Mouse (Mus musculus) heart, adult 18-20 months (tissue): Measurements from ENCODE around the gene Lrch4. TPM values are rescaled to one million over a fixed set of nuclear protein-coding genes. Genes with fewer than 3 reads are reported as not detected.
"Not testable (repeated sequence)": the region's sequence is repeated elsewhere in the genome, so short reads cannot be mapped to it uniquely, and the experiment has no call there.

Source experiments
- DNase-seq, 2 experiments: peaks; one replicate each; pipeline ENCODE4 v3.0.0; 2021 to 2022; ENCODE audit warnings: mixed read lengths in 1 of 2
- total RNA-seq, 2 experiments: library from RNA; stranded (reverse); gene quantifications; 2 replicates each; pipeline ENCODE4 v1.2.3; 2021

The Lrch4 gene
- total RNA-seq, 2 experiments from 2014 or later, result 17.5 to 19.1 TPM

DNA sequence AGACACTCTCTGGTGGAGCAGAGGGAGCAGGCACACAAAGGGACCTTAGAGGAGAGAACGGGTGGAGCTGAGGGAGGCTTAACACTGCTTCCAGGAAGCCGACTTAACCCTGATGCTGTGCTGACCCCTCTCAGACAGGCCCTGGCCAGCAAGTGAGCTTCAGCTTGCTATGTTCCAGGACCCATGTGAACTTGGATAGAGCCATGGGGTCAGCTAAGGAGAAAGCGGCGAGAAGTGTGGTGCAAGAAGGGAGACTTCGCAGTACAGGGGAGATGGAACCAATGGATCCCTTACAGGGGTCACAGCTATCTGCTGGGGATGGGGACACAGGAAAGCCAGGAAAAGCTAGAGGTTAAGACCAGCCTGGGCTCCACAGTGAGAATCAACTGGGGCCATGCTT lies 15.8 kb upstream of the Lrch4 start:
- DNase-seq, result peak in 1 of 2 experiments; percentile 41

- DNase-seq, result peak; percentile 42 to 63
Measured at GRCm38 (mm10) chr5:137613550-137613949, 15.4 kb upstream of the Lrch4 start, which contains the start of gene Pcolce. Gene Pcolce (minus strand): TSS chr5:137613784.

DNA sequence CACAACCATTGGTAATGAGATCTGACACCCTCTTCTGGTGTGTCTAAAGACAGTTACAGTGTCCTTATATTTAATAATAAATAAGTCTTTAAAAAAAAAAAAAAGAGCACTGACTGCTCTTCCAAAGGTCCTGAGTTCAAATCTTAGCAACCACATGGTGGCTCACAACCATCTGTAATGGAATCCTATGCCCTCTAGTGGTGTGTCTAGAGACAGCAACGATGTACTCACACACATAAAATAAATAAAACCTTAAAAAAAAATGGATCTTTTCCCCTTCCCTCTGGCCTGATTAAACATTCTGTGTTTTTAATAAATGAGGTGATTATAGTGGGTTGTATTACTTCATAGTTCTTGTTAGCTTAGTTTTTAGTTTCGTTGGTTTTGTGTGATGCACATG lies 14.0 kb upstream of the Lrch4 start:
- not testable (repeated sequence) for DNase-seq

DNA sequence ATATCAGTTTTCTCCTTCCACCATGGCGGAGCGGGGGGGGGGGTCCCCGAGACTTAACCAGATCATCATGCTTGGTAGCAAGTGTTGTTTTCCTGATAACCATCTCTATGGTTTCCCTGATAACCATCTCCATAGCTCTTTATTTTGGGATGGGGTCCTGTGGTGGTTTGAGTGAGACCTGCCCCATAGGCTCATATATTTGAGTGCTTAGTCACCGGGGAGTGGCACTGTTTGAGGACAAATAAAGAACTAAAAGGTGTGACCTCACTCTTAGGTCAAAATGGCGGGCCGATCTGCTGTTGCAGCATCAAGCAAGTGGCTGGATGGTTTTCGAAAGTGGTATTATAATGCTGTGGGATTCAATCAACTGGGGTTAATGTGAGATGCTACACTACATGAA lies 13.6 kb upstream of the Lrch4 start:
- no peak for DNase-seq

DNA sequence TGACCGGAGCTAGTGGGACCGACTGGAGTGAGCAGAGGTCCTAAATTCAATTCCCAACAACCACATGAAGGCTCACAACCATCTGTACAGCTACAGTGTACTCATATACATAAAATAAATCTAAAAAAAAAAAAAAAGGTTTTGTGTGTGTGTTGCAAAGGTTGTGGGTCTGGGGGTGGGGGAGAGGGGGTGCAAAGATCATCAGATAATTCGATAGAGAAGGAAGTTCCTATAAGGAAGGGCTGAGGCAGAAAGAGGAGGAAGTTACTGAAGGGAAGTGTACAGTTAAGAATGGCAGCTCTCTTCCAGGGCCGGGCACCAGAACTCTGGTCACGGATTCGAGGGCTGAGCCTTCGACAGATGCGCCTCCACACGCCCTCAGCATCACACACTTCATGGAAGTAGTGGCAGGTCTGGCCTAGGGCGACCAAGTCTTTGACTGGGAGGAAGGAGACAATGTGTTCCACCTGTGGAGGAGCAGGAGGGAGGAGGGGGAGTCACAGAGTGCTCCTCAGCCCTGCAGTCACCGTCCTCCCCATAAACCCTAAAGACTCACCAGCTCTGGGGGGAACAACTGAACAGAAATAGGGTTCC lies 4.9 kb upstream of the Lrch4 start:
- no peak for DNase-seq

DNA sequence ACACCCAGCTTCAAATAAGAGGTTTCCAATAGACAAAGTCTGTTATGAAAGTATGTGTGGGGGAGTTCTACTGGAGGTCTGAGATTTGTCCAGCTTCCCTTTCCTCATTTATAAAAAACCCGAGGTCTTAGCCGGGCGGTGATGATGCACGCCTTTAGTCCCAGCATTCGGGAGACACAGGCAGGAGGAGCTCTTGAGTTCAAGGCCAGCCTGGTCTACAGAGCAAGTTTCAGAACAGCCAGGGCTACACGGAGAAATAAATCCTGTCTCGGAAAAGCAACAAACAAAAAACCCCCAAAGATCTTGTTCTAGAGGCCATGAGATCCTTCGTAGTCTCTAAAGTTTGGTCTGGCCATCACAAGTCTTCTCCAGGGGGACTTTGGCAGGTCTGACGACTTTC lies 930 bp upstream of the Lrch4 start:
- DNase-seq, result peak in 1 of 2 experiments; percentile 55

- DNase-seq, result no peak
Measured at GRCm38 (mm10) chr5:137629306-137629721, 393 bp downstream of the Lrch4 start.

GRCm38 (mm10) chr5:137629906-137630545 lies 1.1 kb downstream of the Lrch4 start:
- no peak for DNase-seq

- peak; percentile 69 to 81 for DNase-seq
Measured at GRCm38 (mm10) chr5:137630602-137631001, 1.7 kb downstream of the Lrch4 start.

DNA sequence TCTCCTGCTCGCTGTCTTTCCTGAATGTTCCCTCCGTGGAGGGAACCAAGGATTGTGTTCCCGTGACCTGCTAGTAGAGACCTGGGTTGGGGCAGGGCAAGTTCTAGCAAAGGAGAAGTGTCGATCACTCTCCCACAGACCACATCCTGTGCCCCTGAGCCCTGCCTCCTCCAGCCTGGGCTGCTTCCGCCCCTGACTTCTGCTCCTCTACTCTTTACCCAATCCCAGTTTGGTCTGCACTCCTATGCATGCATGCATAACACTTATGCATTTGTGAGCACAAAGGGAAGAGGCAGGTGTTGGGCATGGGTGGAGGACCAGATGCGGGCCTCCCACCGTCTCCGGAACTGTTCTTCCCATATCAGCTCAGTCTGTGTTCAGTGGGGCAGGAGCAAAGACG lies 2.2 kb downstream of the Lrch4 start:
- DNase-seq, result peak; percentile 54 to 81

DNA sequence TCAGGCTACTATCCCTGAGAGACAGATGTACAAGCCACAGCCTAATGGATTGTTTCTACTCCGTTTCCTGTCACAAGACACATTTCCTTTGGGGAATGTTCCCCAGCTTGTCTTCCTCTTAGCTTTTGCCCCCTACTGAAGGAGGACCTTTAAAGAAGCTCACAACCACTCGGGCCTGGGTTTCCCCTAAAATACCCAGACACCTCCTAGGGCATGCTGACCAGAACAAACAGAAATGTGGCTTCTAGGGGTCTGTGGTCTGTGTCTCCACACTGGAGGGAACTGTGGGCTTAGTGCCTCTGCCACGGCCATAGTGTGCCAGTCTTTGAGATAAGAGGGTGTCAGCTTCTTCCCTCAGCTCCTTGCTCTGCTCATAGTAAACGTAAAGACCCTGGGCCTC lies 2.7 kb downstream of the Lrch4 start:
- no peak for DNase-seq

- DNase-seq, result no peak
Measured at GRCm38 (mm10) chr5:137633397-137634084, 4.6 kb downstream of the Lrch4 start.

DNA sequence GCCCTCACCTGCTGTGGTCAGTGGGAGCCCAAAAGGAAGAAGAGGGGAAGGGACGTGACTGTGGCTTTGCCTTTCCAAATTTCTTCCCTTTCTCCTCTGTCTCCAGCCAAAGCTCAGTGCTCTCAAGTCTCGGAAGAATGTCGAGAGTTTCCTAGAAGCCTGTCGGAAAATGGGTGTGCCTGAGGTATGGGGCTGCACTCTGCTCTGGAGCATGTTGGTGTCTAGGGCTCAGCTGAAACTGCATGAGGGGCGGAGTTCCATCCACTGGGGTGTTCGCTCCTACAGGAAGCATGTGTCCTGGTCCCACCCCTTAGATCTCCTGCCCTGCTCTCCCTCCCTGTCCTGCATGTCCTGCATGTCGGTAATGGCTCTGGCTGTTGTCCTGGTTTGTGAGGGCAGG lies 10.6 kb downstream of the Lrch4 start:
- DNase-seq, result no peak

- DNase-seq, result peak in 1 of 2 experiments; percentile 20
Measured at GRCm38 (mm10) chr5:137641054-137641453, 12.1 kb downstream of the Lrch4 start, which contains the start of gene Sap25. Gene Sap25 (plus strand): TSS chr5:137641334.

GRCm38 (mm10) chr5:137642886-137643285 lies 14.0 kb downstream of the Lrch4 start:
- DNase-seq, result no peak

- no peak for DNase-seq
Measured at GRCm38 (mm10) chr5:137644484-137644883, 15.6 kb downstream of the Lrch4 start.

DNA sequence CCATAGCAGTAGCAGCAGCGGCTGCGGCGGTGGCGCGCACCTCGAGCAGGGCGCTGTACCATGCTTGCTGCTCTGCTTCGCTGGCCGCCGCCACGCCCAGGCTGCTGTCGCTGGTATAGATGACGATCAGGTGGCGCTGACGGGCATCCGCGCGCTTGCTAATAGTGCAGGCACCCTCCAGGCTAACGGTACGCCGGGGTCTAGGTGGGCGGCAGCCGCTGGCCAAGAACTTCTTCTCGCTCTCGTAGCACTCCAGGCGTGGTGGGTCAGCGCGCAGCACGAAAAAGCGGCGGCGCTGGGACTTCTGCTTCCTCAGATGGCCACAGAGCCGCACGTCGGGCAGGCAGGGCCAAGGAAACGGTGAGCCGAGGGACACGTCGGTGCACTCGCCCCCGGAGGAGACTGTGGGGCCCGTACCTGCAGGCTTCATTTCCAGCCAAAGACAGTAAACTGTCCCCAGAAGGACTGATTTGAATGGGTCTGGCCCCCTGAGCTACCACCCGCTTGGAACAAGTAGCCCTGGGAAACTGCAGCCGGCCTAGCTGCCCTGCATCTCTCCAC lies 16.2 kb downstream of the Lrch4 start:
- no peak for DNase-seq

GRCm38 (mm10) chr5:137645652-137646091 lies 16.8 kb downstream of the Lrch4 start, which contains the start of gene Irs3:
Gene Irs3 (minus strand): TSS chr5:137645714.
- DNase-seq, result peak; percentile 66 to 70

GRCm38 (mm10) chr5:137647827-137648601 lies 19.1 kb downstream of the Lrch4 start:
- no peak for DNase-seq

- DNase-seq, result no peak
Measured at GRCm38 (mm10) chr5:137649251-137649650, 20.3 kb downstream of the Lrch4 start.

GRCm38 (mm10) chr5:137649669-137650571 lies 21.0 kb downstream of the Lrch4 start:
- DNase-seq, result peak in 1 of 2 experiments; percentile 67
